Mouse (Mus musculus) T-helper 2 cell (primary cell): ENCODE results near the gene Vps37d.

Experiments used
- in situ Hi-C: fragments of 300-600 bp; cut with MboI, MseI; formaldehyde crosslinking; loops from one replicate; pipeline ENCODE4 v1.15.1; 2025; ENCODE audit warnings: high pct_unique_total_duplicates

Vps37d gene

GRCm38 (mm10) chr5:135077564-135078481, at the start of gene Vps37d:
Vps37d (minus strand) TSS chr5:135078266.
- in situ Hi-C loops: no loop called here

- in situ Hi-C loops: loop anchor here (25.0 kb wide), 1 partner anchor 660 kb away; the partner anchor contains the start of genes Mdh2 and Styxl1
Observed at GRCm38 (mm10) chr5:135127669-135128068, 49.6 kb upstream of the Vps37d start.

- in situ Hi-C loops: loop anchor here (25.0 kb wide), 1 partner anchor 661 kb away; the partner anchor contains the start of genes Mdh2 and Styxl1
Observed at GRCm38 (mm10) chr5:135126121-135126520, 48.1 kb upstream of the Vps37d start.

- in situ Hi-C loops: no loop called here
Observed at GRCm38 (mm10) chr5:135120753-135121152, 42.7 kb upstream of the Vps37d start.

- in situ Hi-C loops: no loop called here
Observed at GRCm38 (mm10) chr5:135118589-135119081, 40.6 kb upstream of the Vps37d start.

GRCm38 (mm10) chr5:135115241-135115640, 37.2 kb upstream of the Vps37d start:
- in situ Hi-C loops: no loop called here

- in situ Hi-C loops: no loop called here
Observed at GRCm38 (mm10) chr5:135113782-135114181, 35.7 kb upstream of the Vps37d start.

GRCm38 (mm10) chr5:135109976-135110375, 31.9 kb upstream of the Vps37d start:
- in situ Hi-C loops: loop anchor here (5.0 kb wide), 1 partner anchor 88 kb away; the partner anchor contains the start of gene Stx1a

GRCm38 (mm10) chr5:135109426-135109825, 31.4 kb upstream of the Vps37d start:
- in situ Hi-C loops: loop anchor here (5.0 kb wide), 1 partner anchor 87 kb away; the partner anchor contains the start of gene Stx1a

GRCm38 (mm10) chr5:135109017-135109416, 31.0 kb upstream of the Vps37d start:
- in situ Hi-C loops: loop anchor here (5.0 kb wide), 1 partner anchor 87 kb away; the partner anchor contains the start of gene Stx1a

GRCm38 (mm10) chr5:135107521-135108501, 29.7 kb upstream of the Vps37d start:
- in situ Hi-C loops: loop anchor here (5.0 kb wide), 1 partner anchor 86 kb away; the partner anchor contains the start of gene Stx1a

GRCm38 (mm10) chr5:135106758-135107256, 28.7 kb upstream of the Vps37d start:
- in situ Hi-C loops: loop anchor here (5.0 kb wide), 1 partner anchor 85 kb away; the partner anchor contains the start of gene Stx1a

GRCm38 (mm10) chr5:135103999-135104660, 26.1 kb upstream of the Vps37d start:
- in situ Hi-C loops: no loop called here

GRCm38 (mm10) chr5:135100981-135101380, 22.9 kb upstream of the Vps37d start:
- in situ Hi-C loops: no loop called here

- in situ Hi-C loops: no loop called here
Observed at GRCm38 (mm10) chr5:135089653-135090052, 11.6 kb upstream of the Vps37d start, which contains the start of gene Mlxipl. Mlxipl (plus strand) TSS chr5:135089890.

GRCm38 (mm10) chr5:135086871-135087270, 8.8 kb upstream of the Vps37d start:
- in situ Hi-C loops: no loop called here

GRCm38 (mm10) chr5:135080539-135080938, 2.5 kb upstream of the Vps37d start:
- in situ Hi-C loops: no loop called here

- in situ Hi-C loops: no loop called here
Observed at GRCm38 (mm10) chr5:135079578-135079977, 1.5 kb upstream of the Vps37d start.

- in situ Hi-C loops: no loop called here
Observed at GRCm38 (mm10) chr5:135078482-135078810, 380 bp upstream of the Vps37d start.

GRCm38 (mm10) chr5:135076931-135077505, 1.0 kb downstream of the Vps37d start:
- in situ Hi-C loops: no loop called here
